Mouse (Mus musculus): ENCODE results near the gene BC030499.

GRCm38 (mm10) chr11:78318411-78318810 is 27.8 kb downstream of the BC030499 start:
- no peak for TF ChIP-seq CTCF (IDR thresholded peaks at IDR 0.05; ENCODE audit: low read depth)
- TF ChIP-seq EP300 (IDR thresholded peaks at IDR 0.05; ENCODE audit: low read depth), result no peak
